Mouse (Mus musculus): ENCODE results near the gene Aph1a.
"Not testable (repeated sequence)": the region's sequence is repeated elsewhere in the genome, so short reads cannot be mapped to it uniquely, and the experiment has no call there.

Gene Aph1a

DNA sequence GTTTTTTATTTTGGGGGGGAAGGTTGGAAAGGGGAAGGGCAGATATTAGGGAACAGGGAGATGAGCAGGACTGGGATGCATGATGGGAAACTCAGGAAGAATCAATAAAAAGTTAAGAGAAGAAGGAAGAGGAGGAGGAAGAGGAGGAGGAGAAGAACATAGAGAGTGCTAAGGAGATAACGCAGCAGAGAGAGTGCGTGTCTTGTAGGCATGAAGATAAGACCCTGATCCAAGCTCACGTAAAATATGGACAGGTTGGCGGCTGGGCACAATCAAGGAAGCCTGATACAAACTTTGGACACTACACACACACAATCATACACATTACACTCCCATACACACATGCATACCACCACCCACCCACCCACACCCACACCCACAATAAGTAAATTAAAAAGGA, 20.9 kb downstream of the Aph1a start:
- DNase-seq (ENCODE audit: extremely low read depth, low read depth, low spot score): no peak

DNA sequence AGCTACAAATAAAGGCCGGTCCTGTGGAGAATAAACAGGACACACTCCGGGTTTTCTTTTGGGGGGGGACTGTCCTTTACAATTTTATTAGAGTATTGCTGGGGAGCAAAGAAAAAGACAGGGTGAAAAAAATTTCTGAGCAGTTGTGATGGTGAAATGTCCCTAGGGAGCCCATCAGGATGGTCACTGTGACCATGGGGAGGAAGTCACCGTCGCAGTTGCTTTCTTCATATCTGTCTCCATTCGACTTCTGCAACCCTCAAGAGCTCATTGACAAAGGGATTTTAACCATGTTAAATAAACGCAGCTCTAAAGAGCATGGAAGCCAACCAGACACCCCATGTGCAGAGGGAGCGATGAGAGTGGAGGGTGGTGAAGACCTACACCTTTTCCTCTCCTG, 23.0 kb downstream of the Aph1a start:
- no peak for DNase-seq (ENCODE audit: extremely low read depth, low read depth, low spot score)

DNA sequence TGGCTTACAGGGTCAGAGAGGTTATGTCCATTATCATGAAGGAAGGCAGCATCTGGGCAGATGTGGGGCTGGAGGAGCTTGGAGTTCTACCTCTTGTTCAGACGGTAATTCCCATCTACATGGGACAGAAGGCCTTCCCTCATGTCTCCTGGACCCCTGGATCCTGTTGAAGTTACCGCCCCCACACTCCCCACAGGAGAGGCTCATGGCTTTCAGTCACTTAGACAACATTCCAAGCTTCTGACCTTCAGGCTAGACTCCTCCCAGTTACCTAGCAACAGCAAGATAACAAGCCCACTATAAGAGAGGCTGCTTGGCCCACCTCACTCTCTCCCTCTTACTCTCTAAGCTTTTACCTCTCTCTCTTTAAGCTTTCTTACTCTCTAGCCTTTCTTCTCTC, 26.8 kb downstream of the Aph1a start:
- not testable (repeated sequence) for DNase-seq (ENCODE audit: extremely low read depth, low read depth, low spot score)

DNA sequence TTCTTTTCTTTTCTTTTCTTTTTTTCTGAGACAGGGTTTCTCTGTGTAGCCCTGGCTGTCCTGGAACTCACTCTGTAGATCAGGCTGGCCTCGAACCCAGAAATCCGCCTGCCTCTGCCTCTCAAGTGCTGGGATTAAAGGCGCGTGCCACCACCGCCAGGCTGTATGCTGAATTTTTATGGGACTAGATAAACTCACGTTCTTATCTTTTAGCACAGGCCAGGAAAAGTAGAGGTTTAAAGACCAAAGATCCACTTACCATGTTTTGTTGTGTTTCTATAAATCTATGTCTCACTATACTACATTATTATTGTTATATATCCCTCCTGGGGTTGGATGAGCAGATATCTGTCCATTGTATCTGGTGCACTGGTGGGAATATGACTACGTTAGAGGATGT, 29.7 kb downstream of the Aph1a start:
- DNase-seq (ENCODE audit: extremely low read depth, low read depth, low spot score): not testable (repeated sequence)

DNA sequence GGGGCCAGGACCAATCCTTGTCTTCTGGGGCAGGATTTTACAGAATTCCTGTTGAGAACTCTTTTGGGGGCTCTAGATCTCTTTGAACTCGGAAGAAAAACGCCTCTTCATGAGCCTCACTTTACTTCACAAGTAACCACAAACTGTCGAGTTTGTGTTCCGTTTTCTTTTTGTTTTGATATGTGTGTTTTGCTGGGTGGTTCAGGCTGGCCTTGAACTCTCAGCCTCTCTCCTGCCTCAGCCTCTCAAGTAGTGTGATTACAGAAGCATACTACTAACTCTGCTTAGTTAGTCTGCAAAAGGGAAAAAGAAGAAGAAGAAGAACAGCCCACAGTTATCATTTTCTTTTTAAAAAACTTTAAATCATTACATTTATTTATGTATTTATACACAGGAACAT, 30.4 kb downstream of the Aph1a start:
- DNase-seq (ENCODE audit: extremely low read depth, low read depth, low spot score): no peak

DNA sequence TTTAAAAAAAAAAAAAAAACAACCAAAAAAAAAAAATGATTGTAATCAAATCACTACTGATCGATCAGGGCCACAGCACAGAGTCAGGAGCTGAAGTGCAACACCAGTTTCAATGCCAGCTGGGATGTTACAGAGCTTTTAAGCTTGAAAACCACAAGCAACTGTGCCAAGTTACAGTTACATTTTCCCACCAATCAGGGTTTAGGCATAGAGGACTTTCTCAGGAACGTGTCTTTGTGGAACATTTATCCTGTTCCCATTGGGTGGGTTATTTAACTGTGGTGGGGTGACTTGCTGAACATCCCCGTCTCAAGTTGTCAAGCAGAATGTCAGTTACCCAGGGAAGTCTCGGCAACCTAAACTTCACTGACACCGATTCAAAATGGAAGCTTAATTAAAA, 31.3 kb downstream of the Aph1a start:
- DNase-seq (ENCODE audit: extremely low read depth, low read depth, low spot score): no peak

DNA sequence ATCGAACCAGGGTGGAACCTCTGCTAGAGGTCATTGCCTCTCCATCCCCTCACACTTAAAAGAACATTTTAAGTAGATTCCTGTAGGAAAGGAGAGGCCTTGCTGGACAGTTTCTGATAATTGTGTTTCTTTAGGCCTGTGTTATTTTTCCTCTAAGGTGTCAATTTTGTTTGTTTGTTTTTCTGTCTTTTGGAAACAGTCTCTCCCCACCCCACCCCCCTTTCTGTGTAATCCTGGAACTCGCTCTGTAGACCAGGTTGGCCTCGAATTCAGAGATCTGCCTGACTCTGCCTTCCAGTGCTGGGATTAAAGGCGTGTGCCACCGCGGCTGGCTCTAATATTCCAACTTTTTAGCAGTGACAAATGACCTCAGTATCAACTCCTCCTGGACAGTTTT, 34.5 kb downstream of the Aph1a start:
- no peak for DNase-seq (ENCODE audit: extremely low read depth, low read depth, low spot score)

DNA sequence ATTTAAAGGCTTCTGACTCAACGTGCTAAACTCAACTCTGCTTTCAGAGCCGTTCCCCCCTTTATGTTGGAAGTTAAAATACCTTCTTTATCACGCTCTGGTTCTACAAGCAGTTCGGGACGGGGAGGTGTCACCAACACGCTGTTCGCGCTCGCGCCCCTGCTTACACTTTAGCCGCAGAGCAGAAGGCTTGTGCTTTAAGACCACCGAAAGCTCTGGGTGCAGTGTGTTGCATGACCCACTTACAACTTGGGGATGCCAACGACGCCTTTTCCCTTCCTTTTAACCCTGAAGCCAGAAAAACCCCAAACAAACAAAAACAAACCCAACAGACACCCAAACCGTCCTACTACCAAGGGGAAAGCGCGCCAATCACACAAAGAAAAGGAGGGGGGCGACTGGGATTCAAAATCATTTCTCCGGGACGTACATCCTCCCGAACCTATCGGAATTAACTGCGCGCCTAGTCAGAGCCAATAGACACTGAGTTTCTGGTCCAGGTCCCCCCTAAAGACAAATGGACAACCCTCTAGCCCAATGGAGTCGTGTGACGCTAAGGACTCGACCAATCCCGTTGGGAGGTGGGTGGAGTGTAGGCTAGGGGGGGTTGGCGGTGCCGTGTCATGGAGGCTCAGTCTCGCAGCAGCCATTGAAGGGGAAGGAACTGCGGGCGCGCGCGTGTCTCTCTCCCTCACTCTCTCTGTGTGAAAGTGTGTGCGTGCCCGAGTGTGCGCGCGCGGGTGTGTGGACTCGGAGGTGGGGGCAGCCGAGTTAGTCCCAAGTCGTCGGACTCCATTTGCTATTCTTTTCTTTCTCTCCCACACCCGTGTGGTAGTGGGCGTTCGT, 35.1 kb downstream of the Aph1a start, which contains the start of gene Anp32e:
Gene Anp32e, plus strand, starts transcription at position 589 of the 846 bp plus-strand sequence.
- DNase-seq (ENCODE audit: extremely low read depth, low read depth, low spot score): peak; percentile 92

DNA sequence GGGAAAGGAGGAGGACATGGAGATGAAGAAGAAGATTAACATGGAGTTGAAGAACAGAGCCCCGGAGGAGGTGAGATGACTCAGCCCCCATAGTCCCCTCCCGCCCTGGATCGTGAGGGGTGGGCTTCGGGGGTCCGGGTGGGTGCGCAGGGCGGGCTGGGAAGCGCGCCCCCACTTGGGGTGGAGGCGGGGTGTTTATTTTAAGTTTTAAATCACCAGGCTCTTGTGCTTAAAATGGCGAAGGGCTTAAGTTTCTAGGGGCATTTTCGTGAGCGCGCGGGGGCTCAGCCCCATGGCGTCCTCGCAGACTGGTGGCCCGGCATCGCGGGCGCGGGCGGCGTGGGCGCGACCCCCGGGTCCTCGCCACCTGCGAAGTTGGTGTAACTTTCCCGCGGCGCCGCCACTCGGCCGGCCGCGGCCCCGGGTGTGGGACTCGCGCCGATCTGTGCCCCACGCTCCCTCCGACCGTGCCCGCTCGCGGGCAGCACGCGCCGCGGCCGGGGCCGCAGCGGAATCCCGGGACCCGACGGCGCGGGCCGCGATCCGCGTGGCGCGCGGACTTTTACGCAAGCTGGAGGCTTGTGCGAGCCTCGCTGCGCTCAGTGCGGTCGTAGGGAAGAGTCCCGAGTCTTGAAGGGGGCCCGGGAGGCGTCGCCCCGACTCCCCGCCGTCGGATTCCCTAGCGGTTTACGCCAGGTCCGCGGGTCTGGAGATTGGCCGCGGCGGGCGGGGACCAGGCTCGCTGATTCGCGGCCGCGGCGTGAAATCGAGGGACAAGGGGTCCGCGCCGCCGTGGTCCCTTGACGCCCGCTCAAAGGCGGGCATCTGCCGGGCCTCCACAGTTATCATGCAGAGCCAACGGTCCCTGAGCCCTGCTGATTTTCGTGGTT, 36.1 kb downstream of the Aph1a start:
- DNase-seq (ENCODE audit: extremely low read depth, low read depth, low spot score): no peak

DNA sequence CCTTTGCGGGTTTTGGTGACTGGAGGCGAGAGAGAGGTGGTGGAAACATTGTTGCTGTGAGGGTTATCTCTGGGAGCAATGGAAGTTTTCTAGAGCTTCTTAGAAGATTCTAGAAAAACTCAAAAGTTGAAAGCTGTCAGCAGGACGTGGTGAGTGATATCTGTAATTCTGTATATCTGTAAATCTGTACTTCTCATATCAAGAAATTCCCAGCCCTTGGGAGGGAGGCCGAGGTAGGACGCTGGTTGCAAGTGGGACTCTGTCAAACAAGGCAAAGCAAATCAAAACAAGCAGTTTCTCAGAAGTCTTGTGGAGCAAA, 36.7 kb downstream of the Aph1a start:
- no peak for DNase-seq (ENCODE audit: extremely low read depth, low read depth, low spot score)

DNA sequence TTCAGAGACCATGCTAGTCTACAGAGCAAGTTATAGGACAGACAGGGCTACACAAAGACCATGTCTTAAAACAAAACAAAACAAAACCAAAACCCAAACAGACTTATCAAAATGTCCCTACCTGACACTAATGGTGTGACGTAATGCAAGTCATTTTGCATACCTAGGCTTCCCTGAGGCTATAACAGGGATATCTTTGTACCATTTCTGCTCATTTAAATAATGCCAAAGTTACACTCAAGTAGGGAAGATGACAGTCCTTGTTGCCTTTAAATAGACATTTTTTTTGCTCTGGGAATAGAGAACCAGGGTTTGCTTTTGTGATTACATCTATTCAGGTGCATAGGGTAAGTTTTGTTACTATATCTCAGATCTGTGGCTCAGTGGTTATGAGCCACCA, 37.7 kb downstream of the Aph1a start:
- DNase-seq (ENCODE audit: extremely low read depth, low read depth, low spot score): no peak

DNA sequence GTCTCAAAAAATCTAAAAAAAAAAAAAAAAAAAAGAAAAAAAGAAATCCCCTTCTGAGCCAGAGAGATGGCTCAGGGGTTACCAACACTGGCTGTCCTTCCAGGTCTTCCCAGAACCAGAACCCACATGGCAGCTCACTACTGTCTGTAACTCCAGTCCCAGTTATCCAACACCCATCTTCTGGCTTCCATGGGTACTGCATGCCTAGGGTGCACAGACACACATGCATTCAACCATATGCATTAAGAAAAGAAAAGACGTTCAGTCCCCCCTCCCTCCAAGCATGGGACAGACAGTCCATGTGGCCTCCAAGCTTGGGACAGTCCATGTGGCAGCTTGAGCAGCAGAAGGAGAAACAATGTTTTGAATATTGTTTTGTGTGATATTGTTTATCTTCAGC, 38.4 kb downstream of the Aph1a start:
- DNase-seq (ENCODE audit: extremely low read depth, low read depth, low spot score): no peak

DNA sequence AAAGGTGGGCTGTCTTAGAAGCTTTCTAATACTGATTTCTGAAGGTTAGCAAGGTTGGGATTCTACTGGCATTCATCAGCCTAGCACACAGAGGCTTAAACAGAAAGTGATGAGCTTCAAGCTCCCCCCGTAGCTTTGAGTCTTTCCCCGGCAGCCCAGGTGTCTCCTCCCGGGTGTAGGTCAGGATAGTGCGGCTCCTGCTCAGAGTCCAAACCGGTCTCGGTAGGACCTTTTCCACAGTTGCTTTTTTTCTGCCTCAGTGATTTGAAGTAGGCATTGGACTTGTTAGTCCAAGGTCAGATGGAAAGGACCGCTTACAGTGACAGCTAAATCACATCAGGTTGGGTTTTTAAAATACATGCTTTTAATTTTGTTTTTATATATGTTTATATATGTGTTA, 38.8 kb downstream of the Aph1a start:
- no peak for DNase-seq (ENCODE audit: extremely low read depth, low read depth, low spot score)

DNA sequence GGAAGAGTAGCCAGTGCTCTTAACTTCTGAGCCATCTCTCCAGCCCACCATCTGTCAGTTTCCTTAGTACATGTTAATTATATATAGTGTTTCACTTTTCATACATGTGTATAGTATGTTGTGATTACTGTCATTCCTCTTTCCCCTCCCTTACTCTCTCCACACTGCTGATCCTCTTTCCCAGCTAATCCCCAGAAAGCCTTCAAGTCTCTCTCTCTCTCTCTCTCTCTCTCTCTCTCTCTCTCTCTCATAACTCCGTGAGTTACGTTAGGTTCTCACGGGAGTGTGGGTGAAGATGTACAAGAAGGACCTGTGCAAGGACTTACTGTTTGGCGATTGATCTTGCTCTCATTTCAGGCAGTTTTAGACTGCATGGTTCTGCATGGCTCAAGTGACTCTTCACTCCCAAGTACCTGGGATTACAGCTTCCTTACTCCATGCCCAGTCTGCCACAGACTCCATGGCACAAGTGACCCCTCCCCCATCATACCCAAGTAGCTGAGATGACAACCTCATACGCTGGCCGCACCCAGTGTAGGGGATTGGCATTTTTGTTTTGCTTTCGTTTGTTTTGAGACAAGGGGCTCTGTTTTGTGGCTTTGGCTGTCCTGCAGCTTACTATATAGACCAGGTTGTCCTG, 39.5 kb downstream of the Aph1a start:
- no peak for DNase-seq (ENCODE audit: extremely low read depth, low read depth, low spot score)

DNA sequence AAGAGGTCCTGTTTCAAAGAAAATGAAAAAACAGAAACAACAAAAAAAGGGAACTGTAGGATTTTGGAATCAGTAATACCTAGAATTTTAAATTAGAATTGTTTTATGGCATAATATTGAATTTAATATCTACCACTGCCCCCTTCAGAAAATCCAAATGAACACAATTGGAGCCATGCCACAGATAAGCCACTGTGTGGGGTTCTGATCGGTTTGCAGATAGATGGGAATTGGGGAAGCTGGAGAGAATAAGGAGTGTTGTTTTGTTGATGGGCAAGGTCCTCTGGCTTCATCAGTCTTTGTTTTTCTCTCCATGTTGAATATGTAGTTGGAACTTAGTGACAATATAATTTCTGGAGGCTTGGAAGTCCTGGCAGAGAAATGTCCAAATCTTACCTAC, 40.7 kb downstream of the Aph1a start:
- DNase-seq (ENCODE audit: extremely low read depth, low read depth, low spot score): no peak

DNA sequence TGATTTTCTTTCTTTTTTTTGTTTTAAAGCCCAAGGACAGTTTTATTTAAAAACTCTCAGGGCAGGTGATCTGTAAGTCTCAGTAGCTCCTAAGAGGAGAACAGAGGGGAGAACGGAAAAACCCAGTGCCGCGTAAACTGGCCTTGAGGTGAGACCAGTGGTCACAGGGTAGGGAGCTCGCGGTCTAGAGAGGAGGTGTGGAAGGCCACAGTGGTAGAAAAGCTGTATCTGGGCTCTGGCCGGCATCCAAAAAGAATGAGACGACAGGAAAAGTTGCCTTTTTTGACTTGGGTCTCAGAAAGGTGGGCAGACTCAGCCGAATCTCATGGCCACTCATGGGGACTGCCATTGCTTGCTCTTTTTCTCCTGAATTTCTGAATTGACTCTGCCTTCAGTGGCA, 44.4 kb downstream of the Aph1a start:
- no peak for DNase-seq (ENCODE audit: extremely low read depth, low read depth, low spot score)

DNA sequence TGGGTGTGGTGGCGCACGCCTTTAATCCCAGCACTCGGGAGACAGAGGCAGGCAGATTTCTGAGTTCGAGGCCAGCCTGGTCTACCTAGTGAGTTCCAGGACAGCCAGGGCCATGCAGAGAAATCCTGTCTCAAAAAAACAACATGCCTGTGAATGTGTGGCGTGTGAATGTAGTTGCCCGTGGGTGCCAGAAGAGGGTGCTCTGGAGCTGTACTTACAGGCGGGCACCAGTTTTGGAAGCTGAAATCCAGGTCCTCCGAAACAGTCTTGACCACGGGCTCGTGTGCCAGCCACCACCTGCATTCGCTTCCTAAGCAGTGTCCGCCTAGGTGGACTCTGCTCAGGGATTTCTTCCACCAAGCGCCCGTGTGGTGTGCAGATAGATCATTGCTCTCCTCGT, 45.1 kb downstream of the Aph1a start:
- no peak for DNase-seq (ENCODE audit: extremely low read depth, low read depth, low spot score)

DNA sequence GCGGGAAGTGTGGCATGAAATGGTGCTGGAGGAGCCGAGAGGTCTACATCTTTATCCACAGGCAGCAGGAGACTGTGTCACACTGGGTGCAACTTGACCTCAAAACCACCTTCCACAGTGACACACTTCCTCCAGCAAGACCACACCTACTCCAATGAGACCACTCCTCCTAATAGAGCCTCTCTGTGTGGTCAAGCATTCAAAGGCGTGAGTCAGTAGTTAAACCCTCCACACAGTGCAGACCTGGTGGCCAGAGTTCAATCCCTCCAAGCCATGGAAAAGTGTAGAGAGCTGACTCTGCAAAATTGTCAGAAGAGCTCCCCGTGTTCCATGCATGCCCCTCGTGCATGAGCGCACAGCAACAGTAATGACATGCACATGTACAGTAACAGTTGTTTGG, 49.0 kb downstream of the Aph1a start:
- no peak for DNase-seq (ENCODE audit: extremely low read depth, low read depth, low spot score)

DNA sequence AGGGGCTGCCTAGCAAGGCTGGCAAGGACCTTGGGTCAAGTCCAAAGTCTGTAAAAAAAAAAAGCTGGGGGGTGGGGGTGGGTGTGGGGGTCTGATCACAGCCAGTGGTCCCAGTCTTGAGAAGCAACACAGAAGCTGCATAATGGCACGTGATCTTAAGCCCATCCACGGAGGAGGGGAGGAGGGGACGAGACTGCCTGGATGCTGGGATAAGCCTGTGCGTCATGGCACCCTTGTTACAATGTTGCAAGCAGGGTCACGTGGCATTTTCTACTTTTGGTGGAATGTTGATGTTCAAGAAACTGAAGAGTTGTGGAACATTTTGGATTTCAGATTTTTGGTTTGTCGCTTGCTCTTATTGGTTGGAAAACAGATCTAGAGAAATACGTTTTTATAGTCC, 49.5 kb downstream of the Aph1a start:
- DNase-seq (ENCODE audit: extremely low read depth, low read depth, low spot score): no peak

DNA sequence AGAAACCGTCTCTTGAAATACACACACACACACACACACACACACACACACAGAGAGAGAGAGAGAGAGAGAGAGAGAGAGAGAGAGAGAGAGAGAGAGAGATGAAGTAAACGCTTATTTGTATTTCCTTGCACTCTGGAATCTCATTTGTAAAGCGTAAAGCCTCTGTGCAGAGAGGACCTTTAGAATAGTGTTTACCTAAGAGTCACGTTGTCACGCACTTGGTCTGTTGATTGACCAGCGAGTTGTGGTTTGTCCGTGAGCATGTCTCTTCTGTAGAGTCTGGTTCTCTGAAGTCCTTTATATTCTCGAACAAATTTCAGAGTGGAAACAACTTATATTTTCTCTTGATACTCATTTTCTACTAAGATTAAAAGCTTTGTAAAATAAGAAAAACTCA, 51.0 kb downstream of the Aph1a start:
- no peak for DNase-seq (ENCODE audit: extremely low read depth, low read depth, low spot score)

DNA sequence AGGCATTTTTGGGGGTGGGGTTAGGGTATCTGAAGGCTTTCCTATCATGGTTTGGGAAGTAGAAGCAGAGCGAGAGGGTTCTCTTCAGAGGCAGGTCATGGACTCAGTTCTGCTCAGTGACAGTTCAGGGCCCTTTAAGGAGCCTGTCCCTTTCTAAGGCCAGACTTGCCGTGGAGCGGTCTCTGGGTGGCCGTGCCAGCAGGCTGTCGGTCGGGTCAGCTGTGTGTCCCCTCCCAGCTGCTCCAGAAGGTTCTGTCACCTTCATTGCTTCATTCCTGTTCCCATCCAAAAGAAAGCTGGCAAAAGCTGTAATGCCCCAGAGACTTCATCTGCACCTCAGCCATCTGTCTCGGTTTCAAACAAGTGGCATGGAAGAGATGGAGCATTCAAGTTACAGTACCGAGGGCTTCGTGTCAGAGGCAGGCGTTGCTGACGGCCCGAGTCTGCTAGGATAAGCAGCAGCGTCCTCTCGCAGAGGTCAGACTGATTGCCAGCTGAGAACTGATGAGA, 52.0 kb downstream of the Aph1a start:
- DNase-seq (ENCODE audit: extremely low read depth, low read depth, low spot score): no peak

All from fat pad, adult 2 months (tissue).